Mouse (Mus musculus): ENCODE measurements around the gene Cdadc1.

GRCm38 (mm10) chr14:59590614-59591013, 7.1 kb downstream of the Cdadc1 start:
- TF ChIP-seq CTCF (IDR thresholded peaks at IDR 0.05; ENCODE audit: borderline replicate concordance, extremely low read depth, insufficient read depth, insufficient read length) (no peak), POLR2A (IDR thresholded peaks at IDR 0.05; ENCODE audit: borderline replicate concordance, extremely low read depth, insufficient read depth, insufficient read length, poor library complexity, severe bottlenecking) (no peak)
